Mouse (Mus musculus) retina, adult 2 months (tissue): Measurements from ENCODE around the gene Fbxo42.

Experiments
- DNase-seq: peaks from one replicate; pipeline ENCODE4 v3.0.0-alpha.2; 2012; ENCODE audit warnings: low read depth, low spot score

Gene Fbxo42

GRCm38 (mm10) chr4:141214337-141214851 is 66.7 kb downstream of the Fbxo42 start:
- no peak for DNase-seq

GRCm38 (mm10) chr4:141219583-141220213 is 72.0 kb downstream of the Fbxo42 start:
- no peak for DNase-seq

- no peak for DNase-seq
Observed at GRCm38 (mm10) chr4:141221848-141222247, 74.1 kb downstream of the Fbxo42 start.

GRCm38 (mm10) chr4:141222752-141223151 is 75.0 kb downstream of the Fbxo42 start:
- no peak for DNase-seq

- no peak for DNase-seq
Observed at GRCm38 (mm10) chr4:141228687-141229086, 81.0 kb downstream of the Fbxo42 start.

GRCm38 (mm10) chr4:141233196-141233595 is 85.5 kb downstream of the Fbxo42 start:
- DNase-seq = no peak

- no peak for DNase-seq
Observed at GRCm38 (mm10) chr4:141235537-141236111, 87.9 kb downstream of the Fbxo42 start.

GRCm38 (mm10) chr4:141236856-141237255 is 89.1 kb downstream of the Fbxo42 start:
- no peak for DNase-seq

- DNase-seq = no peak
Observed at GRCm38 (mm10) chr4:141238492-141239387, 91.0 kb downstream of the Fbxo42 start.

- no peak for DNase-seq
Observed at GRCm38 (mm10) chr4:141239388-141240125, 91.8 kb downstream of the Fbxo42 start, which contains the start of gene Arhgef19. Gene Arhgef19, plus strand, starts transcription at chr4:141239499.

GRCm38 (mm10) chr4:141240617-141241016 is 92.9 kb downstream of the Fbxo42 start:
- no peak for DNase-seq

GRCm38 (mm10) chr4:141241861-141242260 is 94.1 kb downstream of the Fbxo42 start:
- no peak for DNase-seq

- no peak for DNase-seq
Observed at GRCm38 (mm10) chr4:141242651-141243241, 95.0 kb downstream of the Fbxo42 start.

GRCm38 (mm10) chr4:141243636-141244035 is 95.9 kb downstream of the Fbxo42 start:
- no peak for DNase-seq

- no peak for DNase-seq
Observed at GRCm38 (mm10) chr4:141244401-141244800, 96.7 kb downstream of the Fbxo42 start.

GRCm38 (mm10) chr4:141244931-141245425 is 97.3 kb downstream of the Fbxo42 start:
- DNase-seq = no peak

- no peak for DNase-seq
Observed at GRCm38 (mm10) chr4:141246089-141246997, 98.6 kb downstream of the Fbxo42 start.

GRCm38 (mm10) chr4:141246998-141247350 is 99.3 kb downstream of the Fbxo42 start:
- DNase-seq = no peak

GRCm38 (mm10) chr4:141247776-141248613 is 100.3 kb downstream of the Fbxo42 start:
- DNase-seq = no peak
